Mouse (Mus musculus): ENCODE results near the gene Cryab. TPM values are rescaled to one million over a fixed set of nuclear protein-coding genes. Genes with fewer than 3 reads are reported as not detected.

The Cryab gene
- polyA plus RNA-seq (2012; fragmentation: generic; extraction: Trizol): 100 to 1,000 TPM; 103 to 261 TPM

DNA sequence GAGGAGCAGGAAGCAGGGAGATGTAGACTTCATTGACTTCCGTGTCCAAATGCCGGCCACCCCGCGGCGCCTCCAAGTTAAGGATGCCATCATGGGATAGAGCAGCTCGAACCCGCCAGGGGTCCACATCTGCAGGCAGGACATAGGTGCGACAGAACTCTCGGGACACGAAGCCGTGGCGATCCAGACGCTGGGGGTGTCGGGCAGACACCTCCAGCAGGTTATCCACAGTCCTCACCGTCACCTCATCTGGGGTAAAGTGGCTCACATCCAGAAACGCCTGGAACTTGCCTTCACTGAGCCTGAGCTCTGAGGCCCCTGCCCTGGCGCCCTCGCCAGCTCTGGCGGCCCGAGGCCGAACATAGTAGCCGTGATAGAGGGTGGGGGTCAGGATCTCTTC lies at the start of gene Cryab:
Gene Cryab, plus strand, starts transcription at position 3 of the 400 bp plus-strand sequence.

DNA sequence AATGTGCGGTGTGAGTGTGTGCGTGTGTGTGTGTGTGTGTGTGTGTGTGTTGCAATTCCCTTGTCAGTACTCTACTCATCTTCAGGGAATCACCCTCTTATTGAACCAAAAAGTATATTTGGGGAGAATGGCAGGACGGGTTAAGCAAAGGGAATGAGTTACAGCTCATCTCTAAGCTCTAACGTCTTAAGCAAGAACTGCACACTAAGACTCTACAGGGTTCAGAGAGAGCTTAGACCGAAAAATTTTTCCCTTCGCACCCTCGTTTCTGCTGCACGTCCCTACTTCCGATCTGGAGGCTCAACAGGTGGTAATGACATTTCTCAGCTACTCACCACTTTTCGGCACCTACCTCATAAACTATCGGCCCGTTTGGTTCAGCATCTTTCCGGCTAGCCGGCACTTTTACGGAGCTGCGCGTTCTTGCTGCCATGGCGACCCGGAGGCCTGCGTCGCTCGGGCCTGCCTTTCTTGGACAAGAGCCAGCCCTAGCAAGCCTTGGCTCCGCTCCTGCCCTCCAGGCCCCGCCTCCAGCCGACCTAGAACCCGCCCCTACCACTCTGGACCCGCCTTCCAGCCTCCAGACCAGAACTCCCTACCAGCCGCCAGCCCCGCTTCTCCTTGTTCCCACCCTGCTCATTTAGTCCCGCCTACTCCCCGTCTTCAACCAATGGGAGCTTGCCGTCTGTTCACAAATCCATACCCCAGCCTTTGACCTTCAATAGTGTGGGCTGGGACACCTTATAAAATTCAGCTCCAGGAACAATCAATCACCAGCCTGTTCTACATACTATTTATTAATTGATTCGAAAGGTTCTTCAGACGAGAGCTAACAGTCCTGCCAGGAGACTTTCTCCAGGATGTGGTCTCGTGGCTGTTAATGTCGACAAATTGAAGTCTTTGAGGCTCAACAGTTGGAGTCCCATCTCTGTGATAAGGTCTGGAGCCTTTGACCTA lies 11.9 kb upstream of the Cryab start, which contains the start of gene Dixdc1:
Gene Dixdc1, minus strand, starts transcription at position 604 of the 957 bp plus-strand sequence.

DNA sequence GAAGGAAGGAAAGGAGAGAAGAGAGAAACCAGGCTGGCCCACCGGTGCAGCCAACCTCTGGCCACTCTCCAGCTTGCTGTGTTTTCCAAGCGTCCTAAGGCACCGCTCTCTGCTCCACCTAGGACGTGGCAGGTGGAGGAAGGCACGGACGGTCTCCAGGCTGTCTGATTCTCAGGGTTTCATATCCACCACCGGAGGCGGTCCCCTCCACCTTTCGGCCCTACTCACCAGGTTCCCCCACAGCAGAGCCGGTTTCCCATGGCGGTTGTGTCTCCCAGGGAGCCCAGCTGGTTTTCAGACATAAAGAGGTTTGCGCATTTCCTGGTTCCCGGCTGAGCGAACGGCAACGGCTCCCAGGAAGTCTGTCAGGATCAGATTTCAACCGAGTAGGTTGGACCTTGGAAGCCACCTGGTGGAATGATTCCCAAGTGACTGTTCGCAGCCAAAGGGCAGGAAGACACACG lies 4.9 kb upstream of the Cryab start, which contains the start of gene 2310030G06Rik:
Gene 2310030G06Rik, minus strand, starts transcription at position 323 of the 464 bp plus-strand sequence.

DNA sequence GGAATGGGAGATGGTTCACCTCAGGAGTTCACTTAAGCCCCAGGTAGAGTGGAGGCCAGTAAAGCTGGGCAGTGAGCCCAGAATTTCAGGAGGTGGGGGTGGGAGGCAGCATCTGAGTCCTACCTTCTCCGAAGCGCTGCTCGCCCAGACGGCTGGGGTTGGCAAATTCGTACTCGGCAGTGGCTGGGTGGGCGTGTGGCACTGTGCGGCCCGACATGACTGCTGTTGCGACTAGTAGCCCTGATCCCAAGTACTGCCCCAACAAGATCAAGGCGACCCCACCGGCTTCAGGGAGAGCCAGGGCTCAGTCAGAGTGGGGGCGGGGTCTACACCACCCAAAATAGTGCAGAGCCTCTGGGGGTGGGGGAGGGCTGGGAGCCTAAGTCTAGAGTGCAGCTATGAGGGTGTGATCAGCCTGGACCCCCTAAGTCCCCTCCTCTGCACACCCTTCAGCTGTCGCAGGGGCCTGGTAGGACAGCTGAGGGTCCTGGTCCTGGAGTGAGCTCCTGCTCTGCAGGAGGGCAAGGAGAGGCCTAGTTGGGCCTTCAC lies 1.0 kb downstream of the Cryab start, which contains the start of gene Hspb2:
Gene Hspb2, minus strand, starts transcription at position 301 of the 549 bp plus-strand sequence.

DNA sequence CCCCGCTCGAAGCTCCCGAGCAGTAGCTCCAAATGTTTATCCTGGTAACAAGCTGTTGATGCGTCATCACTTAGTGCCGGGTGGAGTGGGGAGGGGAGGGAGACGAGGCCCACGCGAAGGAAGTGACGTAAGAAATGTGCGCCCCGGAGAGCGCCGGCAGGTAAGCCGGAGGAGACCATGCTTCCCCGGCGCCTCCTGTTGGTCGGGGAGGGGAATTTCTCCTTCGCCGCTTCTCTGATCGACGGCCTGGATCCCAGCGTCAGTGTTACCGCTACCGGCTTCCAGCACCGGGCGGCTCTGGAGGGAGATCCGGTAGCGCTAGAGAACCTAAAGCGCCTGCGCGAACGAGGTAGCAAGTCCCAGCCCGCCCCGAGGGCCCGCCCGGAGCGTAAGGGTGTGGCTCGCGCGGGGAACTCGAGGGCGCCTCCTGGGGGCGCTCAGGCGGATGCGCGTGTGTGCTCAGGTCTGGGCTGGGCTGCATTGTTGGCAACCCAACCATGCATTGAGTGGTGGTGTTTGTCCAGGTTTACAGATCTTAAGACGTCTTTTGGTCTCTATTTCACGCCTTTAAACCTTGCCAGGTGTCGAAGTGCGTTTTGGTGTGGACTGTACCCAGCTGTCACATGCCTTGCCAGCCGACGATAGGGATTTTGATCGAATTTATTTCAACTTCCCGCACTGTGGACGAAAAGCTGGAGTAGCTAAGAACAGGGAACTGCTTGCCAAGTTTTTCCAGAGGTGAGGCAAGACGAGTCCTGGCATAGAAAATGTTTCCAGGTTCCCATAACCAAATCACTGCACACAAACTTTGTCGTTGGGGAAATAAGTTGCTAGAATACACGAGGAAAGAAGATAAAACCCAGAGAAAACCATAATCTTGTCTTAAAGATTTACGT lies 17.2 kb downstream of the Cryab start, which contains the start of gene Fdxacb1:
Gene Fdxacb1, plus strand, starts transcription at position 130 of the 896 bp plus-strand sequence.

DNA sequence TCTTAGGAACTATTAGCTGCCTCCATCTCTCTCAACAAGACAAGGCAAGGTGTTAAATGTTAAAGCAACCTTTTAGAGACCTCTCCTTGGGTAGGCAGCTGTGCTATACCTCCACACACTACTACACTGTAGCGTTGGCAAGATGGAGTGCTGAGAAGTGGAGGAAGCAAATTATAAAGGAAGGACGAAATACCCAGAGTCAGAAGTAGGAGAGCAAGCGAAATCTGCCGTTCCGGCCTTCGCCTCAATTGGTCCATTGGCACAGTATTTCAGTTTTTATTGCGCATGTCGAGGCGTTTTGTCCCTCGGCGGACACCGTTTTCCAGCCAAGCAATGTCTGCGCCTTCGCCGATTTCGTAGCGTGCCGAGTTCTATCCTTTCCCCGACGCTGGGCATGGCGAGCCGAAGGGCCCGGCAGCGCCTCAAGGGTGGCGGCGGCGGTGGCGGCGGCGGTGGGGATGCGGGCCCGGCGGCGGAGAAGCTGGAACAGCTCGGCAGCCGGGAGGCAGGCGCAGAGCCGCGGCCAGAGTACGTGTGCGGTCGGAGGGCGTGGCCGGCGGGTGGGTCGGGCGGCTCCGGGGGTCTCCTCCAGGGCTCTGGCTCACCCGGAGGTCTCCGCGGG lies 24.0 kb downstream of the Cryab start, which contains the start of the genes Alg9 and 1110032A03Rik:
Gene Alg9, plus strand, starts transcription at position 29 of the 622 bp plus-strand sequence.
Gene 1110032A03Rik, minus strand, starts transcription at position 530 of the 622 bp plus-strand sequence.

Other genes starting within 250 kb of the Cryab start
- gene Pts, start 222.6 kb upstream of the Cryab start, polyA plus RNA-seq (2012; fragmentation: generic; extraction: Trizol): 10 to 100 TPM in 1 of 2 experiments, 1 to 10 TPM in 1; 2.6 to 40.9 TPM
- 10 to 100 TPM in 1 of 2 experiments, under 1 TPM in 1; 0.23 to 13.7 TPM for gene Il18, start 196.5 kb upstream of the Cryab start, polyA plus RNA-seq (2012; fragmentation: generic; extraction: Trizol)
- gene Bco2, start 196.1 kb upstream of the Cryab start, polyA plus RNA-seq (2012; fragmentation: generic; extraction: Trizol): under 1 TPM in 1 of 2 experiments, not detected in 1; 0.08 TPM
- gene Tex12, start 190.0 kb upstream of the Cryab start, polyA plus RNA-seq (2012; fragmentation: generic; extraction: Trizol): not detected
- 100 to 1,000 TPM in 1 of 2 experiments, 10 to 100 TPM in 1; 58.1 to 125 TPM for gene Sdhd, start 147.5 kb upstream of the Cryab start, polyA plus RNA-seq (2012; fragmentation: generic; extraction: Trizol)
- 100 to 1,000 TPM in 1 of 2 experiments, 10 to 100 TPM in 1; 71.2 to 163 TPM for gene Timm8b, start 147.4 kb upstream of the Cryab start, polyA plus RNA-seq (2012; fragmentation: generic; extraction: Trizol)
- 1 to 10 TPM in 1 of 2 experiments, under 1 TPM in 1; 0.54 to 1.8 TPM for gene Pih1d2, start 134.0 kb upstream of the Cryab start, polyA plus RNA-seq (2012; fragmentation: generic; extraction: Trizol)
- gene Nkapd1, start 133.9 kb upstream of the Cryab start, polyA plus RNA-seq (2012; fragmentation: generic; extraction: Trizol): 1 to 10 TPM in 1 of 2 experiments, under 1 TPM in 1; 0.42 to 4.9 TPM
- 10 to 100 TPM in 1 of 2 experiments, 1 to 10 TPM in 1; 7.9 to 18.6 TPM for gene Dlat, start 91.5 kb upstream of the Cryab start, polyA plus RNA-seq (2012; fragmentation: generic; extraction: Trizol)
- gene Dixdc1, start 11.8 kb upstream of the Cryab start, polyA plus RNA-seq (2012; fragmentation: generic; extraction: Trizol): 1 to 10 TPM; 1.1 to 4.8 TPM
- gene 2310030G06Rik, start 4.8 kb upstream of the Cryab start, polyA plus RNA-seq (2012; fragmentation: generic; extraction: Trizol): not detected
- gene Hspb2, start 1.0 kb downstream of the Cryab start, polyA plus RNA-seq (2012; fragmentation: generic; extraction: Trizol): 1 to 10 TPM; 1.6 to 5.2 TPM
- gene Fdxacb1, start 16.9 kb downstream of the Cryab start, polyA plus RNA-seq (2012; fragmentation: generic; extraction: Trizol): 1 to 10 TPM in 1 of 2 experiments, under 1 TPM in 1; 0.99 to 2.4 TPM
- gene Alg9, start 23.7 kb downstream of the Cryab start, polyA plus RNA-seq (2012; fragmentation: generic; extraction: Trizol): 10 to 100 TPM; 14.0 to 15.7 TPM
- gene 1110032A03Rik, start 24.2 kb downstream of the Cryab start, polyA plus RNA-seq (2012; fragmentation: generic; extraction: Trizol): 10 to 100 TPM in 1 of 2 experiments, 1 to 10 TPM in 1; 2.1 to 28.7 TPM
- gene Ppp2r1b, start 94.0 kb downstream of the Cryab start, polyA plus RNA-seq (2012; fragmentation: generic; extraction: Trizol): 10 to 100 TPM in 1 of 2 experiments, 1 to 10 TPM in 1; 4.6 to 16.8 TPM

Measured in C3H10T1/2 (cell line).